Mouse (Mus musculus) limb, embryonic 13.5 days (tissue): ENCODE results near the gene Dusp12. TPM values are rescaled to one million over a fixed set of nuclear protein-coding genes. Genes with fewer than 3 reads are reported as not detected.

Source experiments
- ATAC-seq: fragments of 200-750 bp; cut with Nextera tagmentation; 2 replicates; pipeline ENCODE4 v1.8.0; 2017; ENCODE audit warnings: low read depth, moderate number of reproducible peaks, moderate TSS enrichment; ENCODE audit not compliant: low FRiP score
- H3K27ac ChIP-seq: fragments of 300-500 bp; sonication (generic); 2 replicates; pipeline ENCODE4 v1.5.1; 2015; ENCODE audit warnings: inconsistent platforms, mild to moderate bottlenecking, moderate library complexity
- H3K27me3 ChIP-seq: fragments of 300-500 bp; sonication (generic); 2 replicates; pipeline ENCODE4 v1.6.1; 2015; ENCODE audit warnings: mild to moderate bottlenecking, inconsistent platforms
- H3K36me3 ChIP-seq: fragments of 300-500 bp; sonication (generic); 2 replicates; pipeline ENCODE4 v1.6.1; 2015; ENCODE audit warnings: inconsistent platforms, mild to moderate bottlenecking, moderate library complexity
- H3K4me1 ChIP-seq: fragments of 300-500 bp; sonication (generic); 2 replicates; pipeline ENCODE4 v1.6.1; 2015; ENCODE audit warnings: inconsistent platforms
- H3K4me2 ChIP-seq: fragments of 300-500 bp; sonication (generic); replicated peaks from 2 replicates; pipeline ENCODE4 v1.6.1; 2015; ENCODE audit warnings: inconsistent platforms, mild to moderate bottlenecking, moderate library complexity
- H3K4me3 ChIP-seq: fragments of 300-500 bp; sonication (generic); 2 replicates; pipeline ENCODE4 v1.5.1; 2015; ENCODE audit warnings: moderate library complexity, mild to moderate bottlenecking, inconsistent platforms
- H3K9ac ChIP-seq: fragments of 300-500 bp; sonication (generic); 2 replicates; pipeline ENCODE4 v1.6.1; 2015; ENCODE audit warnings: mild to moderate bottlenecking, inconsistent platforms
- H3K9me3 ChIP-seq: fragments of 300-500 bp; sonication (generic); 2 replicates; pipeline ENCODE4 v1.6.1; 2016; ENCODE audit warnings: inconsistent platforms
- WGBS: fragments of 180-500 bp; shearing (Covaris S2); methylation state at CpG from one replicate; pipeline ENCODE4 v1.1.7; 2015; 5-methylcytosine and 5-hydroxymethylcytosine counted together
- polyA plus RNA-seq: library from polyadenylated mRNA; unstranded; fragments of >200 nt; fragmentation: Nextera tagmentation; extraction: Ambion mirVana; gene quantifications from 2 replicates; pipeline ENCODE4 v1.2.1, GENCODE M21; 2015

Gene Dusp12
- polyA plus RNA-seq, 1 experiment from 2014 or later: 50.5 TPM

DNA sequence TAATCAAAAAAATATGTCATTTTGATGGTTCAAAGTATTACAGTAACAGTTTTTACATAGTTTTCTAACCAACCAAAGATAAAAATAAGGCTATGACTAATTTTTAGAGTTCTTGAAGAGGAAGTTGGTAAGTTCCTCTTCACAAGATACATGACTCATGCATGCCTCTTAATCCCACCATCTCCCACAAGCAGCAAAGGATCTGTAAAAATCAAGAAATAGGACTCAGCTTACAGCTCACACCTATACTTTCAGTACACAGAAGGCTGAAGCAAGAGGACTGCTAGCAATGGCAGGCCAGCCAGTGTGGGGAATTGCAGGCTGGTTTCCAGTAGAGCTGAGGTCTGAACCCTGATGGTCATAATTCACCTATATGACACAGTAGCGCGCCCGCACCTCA is 31.7 kb downstream of the Dusp12 start:
- H3K4me2 ChIP-seq: no peak overlapping the region
- H3K9me3 ChIP-seq: no peaks in the 10 kb centered on the region
- no peaks in the 10 kb centered on the region for H3K27me3 ChIP-seq
- ATAC-seq: no peak
- H3K4me1 ChIP-seq: no peaks in the 10 kb centered on the region
- peaks cover 12% of the 10 kb centered on the region for H3K36me3 ChIP-seq
- H3K9ac ChIP-seq: no peak overlapping the region
- WGBS: 86% methylated on average over 3 of the region's 3 CpGs
- no peak overlapping the region for H3K4me3 ChIP-seq
- H3K27ac ChIP-seq: no peak overlapping the region

- WGBS: 93% methylated on average over 23 of the region's 23 CpGs
- Histone ChIP-seq H3K4me2 (no peak overlapping the region), H3K27ac (no peak overlapping the region), H3K9me3 (no peaks in the 10 kb centered on the region), H3K4me1 (no peaks in the 10 kb centered on the region), H3K9ac (no peak overlapping the region), H3K4me3 (no peak overlapping the region), H3K27me3 (no peaks in the 10 kb centered on the region), H3K36me3 (peaks cover 19% of the 10 kb centered on the region)
- ATAC-seq: no peak
Observed at GRCm38 (mm10) chr1:170850637-170851624, 34.4 kb downstream of the Dusp12 start.

GRCm38 (mm10) chr1:170850007-170850406 is 35.3 kb downstream of the Dusp12 start:
- 91% methylated on average over 2 of the region's 2 CpGs for WGBS
- no peak for ATAC-seq
- H3K36me3 ChIP-seq: peaks cover 19% of the 10 kb centered on the region

GRCm38 (mm10) chr1:170845448-170846307 is 39.7 kb downstream of the Dusp12 start:
- H3K4me2 ChIP-seq: no peak overlapping the region
- no peaks in the 10 kb centered on the region for H3K27me3 ChIP-seq
- no peaks in the 10 kb centered on the region for H3K4me1 ChIP-seq
- H3K9ac ChIP-seq: no peak overlapping the region
- no peak overlapping the region for H3K4me3 ChIP-seq
- peaks cover 17% of the 10 kb centered on the region for H3K36me3 ChIP-seq
- 43% methylated on average over 10 of the region's 10 CpGs for WGBS
- H3K27ac ChIP-seq: no peak overlapping the region
- ATAC-seq: no peak
- H3K9me3 ChIP-seq: no peaks in the 10 kb centered on the region

More at GRCm38 (mm10) chr1:170850007-170850406, 35.3 kb downstream of the Dusp12 start:
- Histone ChIP-seq H3K27me3 (no peaks in the 10 kb centered on the region), H3K9ac (no peak overlapping the region), H3K4me3 (no peak overlapping the region), H3K27ac (no peak overlapping the region), H3K4me1 (no peaks in the 10 kb centered on the region), H3K9me3 (no peaks in the 10 kb centered on the region), H3K4me2 (no peak overlapping the region)

GRCm38 (mm10) chr1:170844380-170844779 is 41.0 kb downstream of the Dusp12 start:
- no peaks in the 10 kb centered on the region for H3K27me3 ChIP-seq
- ATAC-seq: no peak
- H3K4me3 ChIP-seq: no peak overlapping the region
- no peak overlapping the region for H3K27ac ChIP-seq
- no peak overlapping the region for H3K4me2 ChIP-seq
- no peak overlapping the region for H3K9ac ChIP-seq
- 57% methylated on average over 8 of the region's 8 CpGs for WGBS
- H3K9me3 ChIP-seq: no peaks in the 10 kb centered on the region
- H3K36me3 ChIP-seq: peaks cover 10% of the 10 kb centered on the region
- H3K4me1 ChIP-seq: no peaks in the 10 kb centered on the region

- no peaks in the 10 kb centered on the region for H3K27me3 ChIP-seq
Observed at GRCm38 (mm10) chr1:170839685-170840084, 45.7 kb downstream of the Dusp12 start.

DNA sequence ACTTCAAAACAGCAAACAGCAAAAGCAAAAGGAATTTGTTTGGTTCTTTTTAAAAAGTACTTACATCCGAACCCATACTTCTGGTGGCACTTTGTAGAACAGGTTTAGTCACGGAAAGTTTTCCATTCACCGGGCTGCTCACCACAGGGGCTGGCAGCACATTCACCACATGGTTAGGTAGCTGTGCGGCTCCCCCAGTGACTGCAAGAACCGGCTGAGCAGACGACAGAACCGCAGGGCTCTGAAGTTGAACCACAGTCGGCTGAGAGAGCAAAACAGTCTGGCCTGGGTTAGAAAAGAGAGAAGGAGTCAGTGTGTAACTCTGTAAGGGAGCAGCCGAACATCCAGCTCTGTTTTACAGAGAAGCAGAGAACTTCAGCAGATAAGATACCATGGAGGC is 50.6 kb downstream of the Dusp12 start:
- no peak; the same call in 1 of the 2 replicates for ATAC-seq
- 75% methylated on average over 9 of the region's 9 CpGs for WGBS
- Histone ChIP-seq H3K9ac (no peak overlapping the region), H3K4me2 (no peak overlapping the region), H3K36me3 (peaks cover 15% of the 10 kb centered on the region; the same call in 1 of the 2 replicates), H3K27me3 (no peaks in the 10 kb centered on the region), H3K9me3 (0 out of 2 replicates have a peak, but pooled peaks cover 3% of the 10 kb centered on the region), H3K4me1 (no peaks in the 10 kb centered on the region; the same call in 1 of the 2 replicates), H3K4me3 (no peak overlapping the region), H3K27ac (peak overlapping the region; percentile 28; the same call in 1 of the 2 replicates)

More at GRCm38 (mm10) chr1:170839685-170840084, 45.7 kb downstream of the Dusp12 start:
- no peak for ATAC-seq
- no peak overlapping the region for H3K9ac ChIP-seq
- 0 out of 2 replicates have a peak, but pooled peaks cover 5% of the 10 kb centered on the region for H3K36me3 ChIP-seq
- H3K27ac ChIP-seq: no peak overlapping the region
- no peak overlapping the region for H3K4me2 ChIP-seq
- H3K9me3 ChIP-seq: no peaks in the 10 kb centered on the region
- H3K4me3 ChIP-seq: no peak overlapping the region
- no peaks in the 10 kb centered on the region; the same call in 1 of the 2 replicates for H3K4me1 ChIP-seq

GRCm38 (mm10) chr1:170829781-170830180 is 55.6 kb downstream of the Dusp12 start:
- no peak overlapping the region for H3K4me3 ChIP-seq
- H3K4me2 ChIP-seq: no peak overlapping the region
- no peaks in the 10 kb centered on the region for H3K27me3 ChIP-seq
- H3K9ac ChIP-seq: no peak overlapping the region
- WGBS: 95% methylated on average over 1 of the region's 1 CpGs
- H3K27ac ChIP-seq: no peak overlapping the region
- H3K4me1 ChIP-seq: no peaks in the 10 kb centered on the region; the same call in 1 of the 2 replicates
- H3K36me3 ChIP-seq: peaks cover 14% of the 10 kb centered on the region; the same call in 1 of the 2 replicates
- H3K9me3 ChIP-seq: 0 out of 2 replicates have a peak, but pooled peaks cover 3% of the 10 kb centered on the region
- no peak for ATAC-seq

GRCm38 (mm10) chr1:170829344-170829743 is 56.0 kb downstream of the Dusp12 start:
- no peak overlapping the region for H3K27ac ChIP-seq
- WGBS: 87% methylated on average over 6 of the region's 6 CpGs
- no peak overlapping the region for H3K4me2 ChIP-seq
- 0 out of 2 replicates have a peak, but pooled peaks cover 3% of the 10 kb centered on the region for H3K9me3 ChIP-seq
- no peak overlapping the region for H3K9ac ChIP-seq
- no peaks in the 10 kb centered on the region for H3K27me3 ChIP-seq
- peaks cover 13% of the 10 kb centered on the region; the same call in 1 of the 2 replicates for H3K36me3 ChIP-seq
- no peak for ATAC-seq
- no peaks in the 10 kb centered on the region for H3K4me1 ChIP-seq
- H3K4me3 ChIP-seq: no peak overlapping the region
